Mouse (Mus musculus): ENCODE measurements around the gene Gm17455. TPM values are rescaled to one million over a fixed set of nuclear protein-coding genes. Genes with fewer than 3 reads are reported as not detected.
A peak's percentile ranks its signal among the peaks of the same experiment; 100 is the strongest.

The Gm17455 gene
- polyA plus RNA-seq, 2 experiments, result not detected

- Histone ChIP-seq H3K36me3 (replicated peaks; ENCODE audit: control insufficient read depth, insufficient read depth, low read depth) (no peaks in the 10 kb centered on the region), H3K4me1 (replicated peaks; ENCODE audit: control insufficient read depth in 2 of 2, insufficient read depth in 2 of 2, low read length in 1 of 2) (no peaks in the 10 kb centered on the region), H3K4me3 (ENCODE audit: insufficient read depth in 1 of 2, low read depth in 2 of 2, low read length in 2 of 2) (no peak overlapping the region), H3K27me3 (ENCODE audit: control insufficient read depth, insufficient read depth, low read length) (no peaks in the 10 kb centered on the region), H3K4me2 (ENCODE audit: low read depth) (no peak overlapping the region), H3K27ac (no peak overlapping the region), H3K9ac (replicated peaks) (no peak overlapping the region), H3K9me3 (ENCODE audit: control insufficient read depth, low read length) (no peaks in the 10 kb centered on the region)
- TF ChIP-seq EP300 (IDR thresholded peaks at IDR 0.05; ENCODE audit: low read depth) (no peak), CTCF (IDR thresholded peaks at IDR 0.05; ENCODE audit: low read depth) (no peak)
- DNase-seq (ENCODE audit: low read depth in 3 of 3, low spot score in 3 of 3), result no peak
- 26% methylated on average over 4 of the region's 4 CpGs for whole genome bisulfite sequencing (ENCODE audit: insufficient replicate concordance)
- ATAC-seq (ENCODE audit: insufficient read depth), result no peak
Observed at GRCm38 (mm10) chr10:60432679-60433078, 33.2 kb downstream of the Gm17455 start.

DNA sequence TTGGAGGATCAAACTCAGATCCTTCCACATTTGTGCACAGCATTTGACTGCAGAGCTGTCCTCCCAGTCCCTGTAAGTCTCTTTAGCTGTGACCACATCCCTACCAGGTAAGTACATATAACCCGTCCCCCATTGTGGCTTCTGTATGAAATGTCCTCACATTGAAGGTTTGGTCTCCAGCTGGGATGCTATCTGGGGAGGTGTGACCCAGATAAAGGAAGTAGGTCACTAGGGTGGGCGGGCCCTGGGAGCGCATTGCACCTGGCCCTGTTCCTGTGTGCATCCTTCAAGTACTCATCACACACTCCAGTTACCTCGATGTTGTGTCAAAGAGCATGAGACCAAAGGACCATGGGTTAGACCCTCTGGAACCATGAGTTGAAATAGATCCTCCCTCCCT, 42.8 kb downstream of the Gm17455 start:
- H3K4me1 ChIP-seq (replicated peaks; ENCODE audit: control insufficient read depth in 2 of 2, insufficient read depth in 2 of 2, low read length in 1 of 2), result no peaks in the 10 kb centered on the region
- WGBS (ENCODE audit: insufficient replicate concordance), result 57% methylated on average over 4 of the region's 4 CpGs
- DNase-seq (ENCODE audit: low read depth in 3 of 3, low spot score in 3 of 3), result no peak
- no peak overlapping the region for H3K9ac ChIP-seq (replicated peaks)
- H3K4me3 ChIP-seq (ENCODE audit: insufficient read depth in 1 of 2, low read depth in 2 of 2, low read length in 2 of 2), result no peak overlapping the region
- H3K9me3 ChIP-seq (ENCODE audit: control insufficient read depth, low read length), result no peaks in the 10 kb centered on the region
- TF ChIP-seq CTCF (IDR thresholded peaks at IDR 0.05; ENCODE audit: low read depth) (no peak), EP300 (IDR thresholded peaks at IDR 0.05; ENCODE audit: low read depth) (no peak)
- no peaks in the 10 kb centered on the region for H3K36me3 ChIP-seq (replicated peaks; ENCODE audit: control insufficient read depth, insufficient read depth, low read depth)
- ATAC-seq (ENCODE audit: insufficient read depth), result no peak
- no peaks in the 10 kb centered on the region for H3K27me3 ChIP-seq (ENCODE audit: control insufficient read depth, insufficient read depth, low read length)
- H3K4me2 ChIP-seq (ENCODE audit: low read depth), result no peak overlapping the region
- no peak overlapping the region for H3K27ac ChIP-seq

- 4% methylated on average over 2 of the region's 2 CpGs for WGBS (ENCODE audit: insufficient replicate concordance)
- Histone ChIP-seq H3K4me1 (replicated peaks; ENCODE audit: control insufficient read depth in 2 of 2, insufficient read depth in 2 of 2, low read length in 1 of 2) (no peaks in the 10 kb centered on the region), H3K4me3 (ENCODE audit: insufficient read depth in 1 of 2, low read depth in 2 of 2, low read length in 2 of 2) (no peak overlapping the region), H3K27ac (no peak overlapping the region), H3K27me3 (ENCODE audit: control insufficient read depth, insufficient read depth, low read length) (no peaks in the 10 kb centered on the region), H3K9me3 (ENCODE audit: control insufficient read depth, low read length) (no peaks in the 10 kb centered on the region), H3K36me3 (replicated peaks; ENCODE audit: control insufficient read depth, insufficient read depth, low read depth) (no peaks in the 10 kb centered on the region), H3K4me2 (ENCODE audit: low read depth) (no peak overlapping the region), H3K9ac (replicated peaks) (no peak overlapping the region)
- no peak for ATAC-seq (ENCODE audit: insufficient read depth)
- DNase-seq (ENCODE audit: low read depth in 3 of 3, low spot score in 3 of 3), result no peak
- no peak for TF ChIP-seq EP300 (IDR thresholded peaks at IDR 0.05; ENCODE audit: low read depth)
- peak; percentile 58 for TF ChIP-seq CTCF (IDR thresholded peaks at IDR 0.05; ENCODE audit: low read depth)
Observed at GRCm38 (mm10) chr10:60443078-60443477, 43.6 kb downstream of the Gm17455 start.

- H3K4me2 ChIP-seq (ENCODE audit: low read depth), result no peak overlapping the region
- TF ChIP-seq EP300 (IDR thresholded peaks at IDR 0.05; ENCODE audit: low read depth), result no peak
- no peaks in the 10 kb centered on the region for H3K4me1 ChIP-seq (replicated peaks; ENCODE audit: control insufficient read depth in 2 of 2, insufficient read depth in 2 of 2, low read length in 1 of 2)
- no peak overlapping the region for H3K9ac ChIP-seq (replicated peaks)
- WGBS (ENCODE audit: insufficient replicate concordance), result 45% methylated on average over 8 of the region's 8 CpGs
- ATAC-seq (ENCODE audit: insufficient read depth) (no peak), DNase-seq (ENCODE audit: low read depth in 3 of 3, low spot score in 3 of 3) (no peak)
- no peak overlapping the region for H3K27ac ChIP-seq
- H3K9me3 ChIP-seq (ENCODE audit: control insufficient read depth, low read length), result no peaks in the 10 kb centered on the region
- no peaks in the 10 kb centered on the region for H3K27me3 ChIP-seq (ENCODE audit: control insufficient read depth, insufficient read depth, low read length)
- no peaks in the 10 kb centered on the region for H3K36me3 ChIP-seq (replicated peaks; ENCODE audit: control insufficient read depth, insufficient read depth, low read depth)
- H3K4me3 ChIP-seq (ENCODE audit: insufficient read depth in 1 of 2, low read depth in 2 of 2, low read length in 2 of 2), result no peak overlapping the region
Observed at GRCm38 (mm10) chr10:60445031-60445593, 45.6 kb downstream of the Gm17455 start.

GRCm38 (mm10) chr10:60447186-60447585, 47.7 kb downstream of the Gm17455 start:
- DNase-seq (ENCODE audit: low read depth in 3 of 3, low spot score in 3 of 3), result no peak
- no peaks in the 10 kb centered on the region for H3K27me3 ChIP-seq (ENCODE audit: control insufficient read depth, insufficient read depth, low read length)
- no peaks in the 10 kb centered on the region for H3K36me3 ChIP-seq (replicated peaks; ENCODE audit: control insufficient read depth, insufficient read depth, low read depth)
- 70% methylated on average over 12 of the region's 12 CpGs for WGBS (ENCODE audit: insufficient replicate concordance)
- H3K9me3 ChIP-seq (ENCODE audit: control insufficient read depth, low read length), result no peaks in the 10 kb centered on the region
- no peak for ATAC-seq (ENCODE audit: insufficient read depth)
- no peak overlapping the region for H3K9ac ChIP-seq (replicated peaks)
- H3K4me3 ChIP-seq (ENCODE audit: insufficient read depth in 1 of 2, low read depth in 2 of 2, low read length in 2 of 2), result no peak overlapping the region
- TF ChIP-seq CTCF (IDR thresholded peaks at IDR 0.05; ENCODE audit: low read depth), result no peak
- no peak for TF ChIP-seq EP300 (IDR thresholded peaks at IDR 0.05; ENCODE audit: low read depth)
- H3K27ac ChIP-seq, result no peak overlapping the region
- H3K4me1 ChIP-seq (replicated peaks; ENCODE audit: control insufficient read depth in 2 of 2, insufficient read depth in 2 of 2, low read length in 1 of 2), result no peaks in the 10 kb centered on the region
- no peak overlapping the region for H3K4me2 ChIP-seq (ENCODE audit: low read depth)

Other genes with a start within 250 kb of the Gm17455 start
- gene Chst3, start 180.5 kb upstream of the Gm17455 start, polyA plus RNA-seq (2012; rRNA removed), result 0.11 and 0.13 TPM in 2 replicates
- 0.09 TPM in 2 replicates for gene Chst3, start 180.5 kb upstream of the Gm17455 start, polyA plus RNA-seq (2014; fragmentation: Nextera tagmentation; extraction: Ambion mirVana)
- 146 and 172 TPM in 2 replicates for gene Psap, start 122.1 kb upstream of the Gm17455 start, polyA plus RNA-seq (2012; rRNA removed)
- 45.6 and 46.0 TPM in 2 replicates for gene Psap, start 122.1 kb upstream of the Gm17455 start, polyA plus RNA-seq (2014; fragmentation: Nextera tagmentation; extraction: Ambion mirVana)
- gene Vsir, start 52.9 kb upstream of the Gm17455 start, polyA plus RNA-seq (2012; rRNA removed), result 6.9 and 8.8 TPM in 2 replicates
- 6.2 and 6.6 TPM in 2 replicates for gene Vsir, start 52.9 kb upstream of the Gm17455 start, polyA plus RNA-seq (2014; fragmentation: Nextera tagmentation; extraction: Ambion mirVana)

Measured in liver, embryonic 14.5 days (tissue).